Mouse (Mus musculus): ENCODE measurements at regions not wholly inside any gene's neighbourhood (a gene's known extent, or its start where the extent isn't known, plus 50 kb on each side); places are given as distances from the start of the nearest gene placed in this dataset.

- in situ Hi-C loops (cut with MboI, MseI): no loop called here
These were observed 626.8 kb upstream of the 3110018I06Rik start for GRCm38 (mm10) chr12:106861638-106862037.

GRCm38 (mm10) chr12:106864076-106864475 is 624.4 kb upstream of the 3110018I06Rik start:
- in situ Hi-C loops (cut with MboI, MseI): no loop called here

DNA sequence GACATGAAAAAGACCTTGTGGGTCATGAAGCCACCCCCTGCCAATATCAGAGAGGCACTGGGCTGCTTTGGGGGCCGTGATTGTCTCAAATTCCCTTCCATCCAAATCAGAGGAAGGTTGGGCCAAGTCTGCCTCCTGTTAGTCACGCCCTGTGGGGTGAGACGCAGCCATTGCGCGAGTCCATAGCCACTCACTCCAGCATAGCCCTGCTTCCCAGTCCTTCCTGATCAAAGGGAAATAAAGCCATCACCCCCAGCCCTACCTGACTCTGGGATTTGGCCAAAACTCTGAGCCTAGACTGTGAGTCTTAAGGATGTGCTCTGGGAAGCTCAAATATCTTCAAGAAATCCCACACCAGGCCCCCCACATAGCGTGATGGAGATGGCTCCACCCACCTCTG is 620.4 kb upstream of the 3110018I06Rik start:
- in situ Hi-C loops (cut with MboI, MseI): no loop called here

DNA sequence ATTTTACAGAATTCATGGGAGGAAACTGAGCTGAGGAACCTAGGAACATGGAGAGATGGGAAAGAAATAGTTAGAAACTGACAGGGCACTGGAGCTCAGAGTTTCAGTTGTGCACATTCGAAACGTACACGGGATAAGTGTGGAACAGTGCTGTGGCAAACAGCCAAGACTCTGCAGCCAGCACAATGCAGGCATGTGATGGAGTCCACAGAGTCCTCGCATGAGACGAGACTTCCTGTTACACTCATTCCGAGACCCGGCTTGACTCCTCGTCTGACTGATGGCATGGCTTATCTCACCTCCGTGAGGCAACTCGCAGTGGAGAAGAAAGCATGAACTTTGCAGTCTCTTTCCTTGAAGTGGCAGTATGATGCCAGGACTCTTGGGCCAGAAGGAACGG is 617.0 kb upstream of the 3110018I06Rik start:
- in situ Hi-C loops (cut with MboI, MseI): no loop called here

DNA sequence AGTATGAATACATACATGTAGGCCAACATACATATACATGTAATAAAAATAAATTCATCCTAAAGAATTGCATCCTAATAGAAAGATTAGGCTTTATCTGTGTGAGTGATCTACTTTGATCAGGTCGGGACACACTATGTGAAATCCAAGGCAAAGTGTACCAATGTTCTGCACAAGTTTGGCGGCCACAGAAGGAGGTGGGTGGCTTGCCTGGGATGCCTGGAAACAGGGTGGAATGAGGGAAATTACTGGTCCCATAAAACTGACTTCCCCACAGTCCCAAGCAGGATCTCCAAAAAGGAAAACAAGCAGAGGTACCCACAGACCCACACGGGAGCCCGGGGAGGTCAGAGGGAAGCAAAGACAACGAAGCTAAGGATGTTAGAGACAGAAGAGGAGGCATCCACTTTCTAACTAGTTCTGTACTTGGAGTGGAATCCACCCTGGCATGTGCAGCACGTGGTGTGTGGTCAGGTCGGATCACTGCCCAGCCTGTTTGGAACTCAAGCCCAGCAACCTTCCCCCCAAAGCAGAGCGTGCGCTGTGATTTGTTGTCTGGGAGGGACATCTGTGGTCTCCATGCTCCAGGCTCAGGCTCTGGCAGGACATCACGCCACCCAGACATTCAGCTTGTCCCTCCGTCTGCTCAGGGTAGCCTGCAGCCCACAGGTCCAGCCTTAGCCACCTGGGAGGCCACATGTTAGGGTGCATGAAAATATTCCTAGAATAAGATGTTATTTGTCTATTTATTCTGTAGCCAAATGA is 615.3 kb upstream of the 3110018I06Rik start:
- in situ Hi-C loops (cut with MboI, MseI): no loop called here

DNA sequence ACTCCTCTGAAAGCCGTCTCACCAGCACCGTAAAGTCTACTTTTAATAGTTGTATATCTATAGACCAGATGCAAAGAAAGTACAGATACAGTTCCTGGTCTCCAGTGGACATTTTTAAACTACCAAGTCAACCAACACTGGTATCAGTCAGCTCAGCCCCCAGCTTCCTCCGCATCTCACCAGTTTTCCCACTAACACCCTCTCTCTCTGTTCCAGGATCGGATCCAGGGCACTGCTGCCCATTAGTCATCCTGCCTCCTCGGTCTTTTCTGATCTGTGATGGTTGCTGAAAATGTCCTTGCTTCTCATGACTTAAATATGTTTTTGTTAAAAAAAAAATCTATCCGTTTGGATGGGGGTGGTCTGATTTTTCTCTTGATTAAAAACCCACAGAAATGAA is 598.1 kb upstream of the 3110018I06Rik start:
- in situ Hi-C loops (cut with MboI, MseI): no loop called here

DNA sequence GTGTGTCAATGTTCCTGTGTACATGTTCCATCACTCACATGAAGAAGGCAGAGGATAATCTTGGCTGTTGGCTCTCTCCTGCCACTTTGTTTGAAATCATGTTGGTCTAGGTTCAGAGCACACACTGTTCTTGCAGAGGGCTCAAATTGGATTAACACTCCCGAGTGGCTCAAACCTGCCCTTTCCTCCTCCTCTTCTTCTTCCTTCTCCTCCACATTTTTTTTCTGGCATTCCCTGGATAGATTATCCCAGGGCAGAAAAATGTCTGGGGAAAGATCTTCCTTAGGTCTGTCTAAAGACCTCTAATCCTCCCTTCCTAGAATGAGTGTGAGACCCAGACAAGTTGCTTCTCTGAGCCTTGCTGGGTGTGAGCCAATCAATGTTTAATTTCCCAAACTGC is 594.4 kb upstream of the 3110018I06Rik start:
- in situ Hi-C loops (cut with MboI, MseI): no loop called here

DNA sequence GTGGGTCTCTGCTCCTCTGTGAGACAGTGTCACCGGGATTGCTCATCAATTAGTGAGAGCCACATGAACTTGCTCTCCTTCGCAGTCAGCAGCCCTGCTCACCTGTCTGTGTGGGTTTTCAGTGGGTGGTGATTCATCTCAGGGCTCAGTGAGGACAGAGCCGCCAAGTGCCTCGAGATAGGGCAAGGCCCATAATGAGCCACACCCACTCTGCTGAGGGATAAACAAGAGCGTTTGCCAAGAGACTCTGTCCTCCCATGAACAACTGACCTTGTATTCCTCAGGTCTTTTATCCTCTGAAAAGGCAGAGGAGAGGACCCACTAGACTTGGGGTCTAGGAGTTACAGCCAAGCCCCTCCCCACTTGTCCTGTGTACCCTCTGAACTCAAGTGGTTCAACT is 584.2 kb upstream of the 3110018I06Rik start:
- in situ Hi-C loops (cut with MboI, MseI): no loop called here

DNA sequence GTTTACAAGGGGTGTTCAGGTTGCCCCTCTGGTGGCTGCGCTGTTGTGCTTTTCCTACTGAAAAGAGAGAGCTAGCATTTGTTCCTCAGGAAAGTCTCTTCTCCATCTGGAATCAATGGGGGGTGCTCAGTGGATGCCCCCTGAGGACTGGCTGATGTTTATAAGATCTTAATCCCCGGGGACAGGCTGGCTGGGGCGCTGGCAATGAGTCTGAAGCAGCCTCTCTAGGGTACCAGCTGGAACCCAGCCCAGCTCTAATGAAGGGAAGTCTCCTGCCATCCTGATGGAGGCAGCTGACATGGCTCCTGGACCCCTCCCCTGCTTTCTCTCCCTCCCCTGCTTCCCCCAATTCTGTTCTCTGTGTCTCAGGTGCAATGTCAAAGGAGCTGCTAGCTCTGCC is 575.6 kb upstream of the 3110018I06Rik start:
- in situ Hi-C loops (cut with MboI, MseI): no loop called here

- in situ Hi-C loops (cut with MboI, MseI): no loop called here
These were observed 565.9 kb upstream of the 3110018I06Rik start for GRCm38 (mm10) chr12:106922571-106922991.

DNA sequence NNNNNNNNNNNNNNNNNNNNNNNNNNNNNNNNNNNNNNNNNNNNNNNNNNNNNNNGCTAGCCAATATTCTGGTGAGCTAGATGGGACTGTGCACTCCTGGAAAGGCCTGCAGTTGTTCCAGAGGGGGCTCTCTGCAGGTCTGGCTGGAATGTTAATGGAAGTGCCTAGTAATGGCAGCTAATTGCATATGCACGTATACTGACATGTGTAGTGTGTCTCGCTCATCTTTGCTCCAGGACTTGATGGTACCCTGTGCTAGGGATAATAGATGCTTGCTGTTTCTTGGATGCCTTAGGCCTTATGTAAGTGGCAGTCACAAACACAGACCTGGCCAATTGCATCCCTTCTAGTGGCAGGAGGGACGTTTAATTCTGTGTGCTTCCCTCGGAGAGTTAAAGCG is 560.0 kb upstream of the 3110018I06Rik start:
- in situ Hi-C loops (cut with MboI, MseI): no loop called here

- in situ Hi-C loops (cut with MboI, MseI): no loop called here
These were observed 559.3 kb upstream of the 3110018I06Rik start for GRCm38 (mm10) chr12:106929161-106929560.

DNA sequence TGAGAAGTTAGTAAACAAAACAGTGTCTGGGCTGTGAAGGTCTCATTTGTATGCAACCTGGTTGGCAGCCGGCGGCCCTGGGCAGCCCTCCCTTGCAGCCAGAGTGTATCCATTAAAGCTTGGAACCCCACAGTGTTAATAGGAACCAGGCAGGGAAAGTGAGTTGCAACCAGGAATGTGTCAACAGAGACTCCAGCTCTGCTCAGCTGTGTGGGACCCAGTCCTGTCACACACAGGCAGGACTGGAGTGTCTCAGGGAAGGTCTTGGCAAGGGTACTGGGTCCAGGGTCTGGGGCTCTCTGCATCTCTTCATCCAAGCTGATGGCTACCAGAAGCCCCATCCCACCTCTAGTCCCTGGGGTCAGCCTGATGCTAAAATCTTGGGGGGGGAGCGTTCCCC is 556.8 kb upstream of the 3110018I06Rik start:
- in situ Hi-C loops (cut with MboI, MseI): no loop called here

GRCm38 (mm10) chr12:106939381-106939780 is 549.1 kb upstream of the 3110018I06Rik start:
- in situ Hi-C loops (cut with MboI, MseI): no loop called here

GRCm38 (mm10) chr12:106943874-106944273 is 544.6 kb upstream of the 3110018I06Rik start:
- in situ Hi-C loops (cut with MboI, MseI): no loop called here

- in situ Hi-C loops (cut with MboI, MseI): no loop called here
These were observed 535.8 kb upstream of the 3110018I06Rik start for GRCm38 (mm10) chr12:106952621-106953020.

DNA sequence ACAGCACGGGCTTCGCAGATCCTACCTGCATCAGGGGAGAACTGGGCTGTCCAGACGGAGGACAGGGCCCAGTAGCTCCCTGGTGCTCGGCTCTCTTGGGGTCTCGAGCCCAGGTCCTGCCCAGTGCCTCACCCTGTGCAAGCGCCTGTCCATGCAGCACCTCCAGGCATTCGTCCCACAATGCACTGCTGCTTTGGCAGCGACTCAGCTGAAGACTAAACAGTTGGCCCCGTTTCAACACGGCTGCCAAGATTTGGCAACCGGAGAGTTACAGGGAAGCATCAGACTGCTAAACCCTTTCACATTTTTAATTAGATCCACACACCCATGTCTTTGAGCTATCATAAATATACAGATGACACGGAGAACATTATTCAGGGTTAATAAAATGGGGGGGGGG is 532.7 kb upstream of the 3110018I06Rik start:
- in situ Hi-C loops (cut with MboI, MseI): no loop called here

DNA sequence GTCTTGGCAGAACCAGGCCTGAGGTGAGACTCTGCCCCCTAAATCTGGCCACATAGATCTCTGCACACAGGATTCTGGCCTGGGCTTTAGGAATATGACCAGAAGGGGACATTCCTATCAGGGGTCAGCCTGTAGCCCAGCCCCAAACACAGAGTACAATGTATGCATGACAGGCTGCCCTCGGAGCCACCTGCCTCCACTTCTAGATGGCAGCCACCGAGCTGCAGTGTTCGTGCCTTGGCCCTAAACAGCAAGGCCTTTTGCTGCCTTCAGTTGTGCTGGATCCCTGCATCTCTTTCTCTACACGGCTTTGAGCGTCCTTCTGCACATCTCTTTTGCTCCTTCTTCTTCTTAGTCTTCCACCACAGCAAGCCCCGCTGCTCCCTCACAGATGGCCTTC is 532.2 kb upstream of the 3110018I06Rik start:
- in situ Hi-C loops (cut with MboI, MseI): no loop called here

GRCm38 (mm10) chr12:106961991-106962390 is 526.4 kb upstream of the 3110018I06Rik start:
- in situ Hi-C loops (cut with MboI, MseI): no loop called here

DNA sequence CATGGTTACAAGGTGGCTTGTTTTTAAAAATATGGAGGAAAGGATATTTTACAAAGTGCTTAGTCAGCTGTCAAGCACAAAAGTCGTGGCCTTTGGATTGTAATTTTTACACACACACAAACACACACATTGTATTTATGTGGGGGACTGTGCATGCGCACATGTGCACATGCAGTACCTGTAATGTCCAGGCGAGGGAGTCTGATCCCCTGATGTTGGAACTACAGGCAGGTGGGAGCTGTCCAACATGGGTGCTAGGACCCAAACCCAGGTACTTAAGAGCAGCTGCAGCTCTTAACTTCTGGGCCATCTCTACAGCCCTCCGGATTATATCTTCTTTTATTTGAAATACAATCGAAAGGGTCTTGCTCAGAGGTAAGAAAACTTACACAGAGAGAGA is 524.7 kb upstream of the 3110018I06Rik start:
- in situ Hi-C loops (cut with MboI, MseI): no loop called here

- in situ Hi-C loops (cut with MboI, MseI): no loop called here
These were observed 518.6 kb upstream of the 3110018I06Rik start for GRCm38 (mm10) chr12:106969873-106970272.

GRCm38 (mm10) chr12:106992421-106992820 is 496.0 kb upstream of the 3110018I06Rik start:
- in situ Hi-C loops (cut with MboI, MseI): no loop called here

GRCm38 (mm10) chr12:106993011-106993410 is 495.4 kb upstream of the 3110018I06Rik start:
- in situ Hi-C loops (cut with MboI, MseI): no loop called here
